ENCODE assay signal across 8 mouse cellular contexts in genomic region chr17:24897600-24897999, GRCm38 (mm10). TPM values are rescaled to one million over a fixed set of nuclear protein-coding genes. Genes with fewer than 3 reads are reported as not detected.
DNase-seq lines count a peak whose midpoint lies in the region; ATAC-seq and TF ChIP-seq lines count a peak whose summit lies in the region.

No protein-coding gene starts in this region.

- no peak for ATAC-seq in lung, embryonic 14.5 days (ENCODE audit: insufficient read depth)
- no peak for ATAC-seq in intestine, embryonic 15.5 days

- DNase-seq in adrenal gland, adult 2 months, result peak; percentile 78
- DNase-seq in adrenal gland, adult 18-20 months (ENCODE audit: low spot score in 2 of 2), result no peak
- no peak for DNase-seq in lung, embryonic 14.5 days
- no peak for DNase-seq in lung, adult 18-20 months
- no peak for DNase-seq in ovary, postnatal 36 days (ENCODE audit: low spot score)
- no peak for DNase-seq in cerebellum, adult 9-10 months

- peaks cover 12% of the 10 kb centered on the region for H3K79me2 ChIP-seq in myocyte (ENCODE audit: control insufficient read depth, insufficient read depth)

- H3K36me3 ChIP-seq in lung, embryonic 14.5 days (ENCODE audit: insufficient read depth), result peaks cover 70% of the 10 kb centered on the region
- H3K36me3 ChIP-seq in intestine, embryonic 15.5 days, result peaks cover 54% of the 10 kb centered on the region
- H3K36me3 ChIP-seq in myocyte (ENCODE audit: control insufficient read depth, insufficient read depth), result peaks cover 13% of the 10 kb centered on the region

- 58% methylated on average over 4 of the region's 4 CpGs for WGBS in lung, embryonic 14.5 days
- 81% methylated on average over 4 of the region's 4 CpGs for WGBS in intestine, embryonic 15.5 days

- no peak for TF ChIP-seq CTCF in lung, embryonic 14.5 days (IDR thresholded peaks at IDR 0.05; ENCODE audit: low read depth)

- TF ChIP-seq POLR2A in myocyte (IDR thresholded peaks at IDR 0.05; ENCODE audit: insufficient read length, low read depth), result no peak

- H3K27ac ChIP-seq in lung, embryonic 14.5 days (ENCODE audit: low read depth), result no peak overlapping the region
- H3K27ac ChIP-seq in intestine, embryonic 15.5 days, result no peak overlapping the region

- H3K4me3 ChIP-seq in lung, embryonic 14.5 days (ENCODE audit: low read depth, low read length), result peak overlapping the region; percentile 90
- peak overlapping the region; percentile 91 for H3K4me3 ChIP-seq in intestine, embryonic 15.5 days (replicated peaks)
- peak overlapping the region; percentile 97 for H3K4me3 ChIP-seq in myocyte

- peaks cover 4% of the 10 kb centered on the region for H3K4me1 ChIP-seq in lung, embryonic 14.5 days (ENCODE audit: insufficient read depth)
- H3K4me1 ChIP-seq in intestine, embryonic 15.5 days (replicated peaks), result peaks cover 29% of the 10 kb centered on the region

- peak overlapping the region; percentile 96 for H3K4me2 ChIP-seq in lung, embryonic 14.5 days
- H3K4me2 ChIP-seq in intestine, embryonic 15.5 days (replicated peaks), result peak overlapping the region; percentile 92
- no peak overlapping the region for H3K4me2 ChIP-seq in myocyte (ENCODE audit: low read depth)

- peak overlapping the region; percentile 82; the same call in 1 of the 2 replicates for H3K9ac ChIP-seq in lung, embryonic 14.5 days
- H3K9ac ChIP-seq in intestine, embryonic 15.5 days, result 0 out of 2 replicates have a peak overlapping the region, but pooled peaks have one; percentile 83

- H3ac ChIP-seq in myocyte (ENCODE audit: control insufficient read depth, insufficient read length), result no peak overlapping the region

- no peaks in the 10 kb centered on the region for H3K9me3 ChIP-seq in lung, embryonic 14.5 days (ENCODE audit: low read depth, low read length)
- H3K9me3 ChIP-seq in intestine, embryonic 15.5 days, result no peaks in the 10 kb centered on the region

- H3K27me3 ChIP-seq in lung, embryonic 14.5 days (ENCODE audit: insufficient read depth, low read length), result no peaks in the 10 kb centered on the region
- no peaks in the 10 kb centered on the region for H3K27me3 ChIP-seq in intestine, embryonic 15.5 days (replicated peaks)
- H3K27me3 ChIP-seq in myocyte (ENCODE audit: control insufficient read depth, insufficient read depth, insufficient read length), result no peaks in the 10 kb centered on the region

TF ChIP-seq in myocyte, 11 proteins besides CTCF, POLR2A, EP300 and RAD21:
- TF ChIP-seq MYOG (IDR thresholded peaks at IDR 0.05; ENCODE audit: control insufficient read depth in 1 of 3, insufficient read depth in 1 of 3, insufficient read length in 2 of 3, low read depth in 2 of 3) (no peak), POLR2AphosphoS2 (IDR thresholded peaks at IDR 0.05; ENCODE audit: insufficient read length, low read depth) (peak; percentile 80)

RNA-seq across cellular contexts. Expression of gene Nme3, which starts 1.3 kb away (rescaled TPM):
- total RNA-seq in adrenal gland, adult 2 months (2021), result 10 to 100 TPM; 70.1 to 73.7 TPM
- polyA plus RNA-seq in adrenal gland, adult 2 months (2012; rRNA removed), result 116 and 124 TPM in 2 replicates
- 100 to 1,000 TPM in 1 of 2 experiments, 10 to 100 TPM in 1; 50.8 to 100 TPM for total RNA-seq in adrenal gland, adult 18-20 months (2021)
- polyA plus RNA-seq in lung, embryonic 14.5 days (2014; fragmentation: Nextera tagmentation; extraction: Ambion mirVana), result 65.1 and 77.1 TPM in 2 replicates
- 71.7 and 85.4 TPM in 2 replicates for polyA plus RNA-seq in intestine, embryonic 15.5 days (2015; fragmentation: Nextera tagmentation; extraction: Ambion mirVana)
- 23.7 TPM for polyA plus RNA-seq in myocyte (2012; fragmentation: generic; extraction: Trizol)

RNA-seq across cellular contexts. Expression of gene Mrps34, which starts 2.7 kb away (rescaled TPM):
- total RNA-seq in adrenal gland, adult 2 months (2021), result 100 to 1,000 TPM; 130 to 150 TPM
- polyA plus RNA-seq in adrenal gland, adult 2 months (2012; rRNA removed), result 547 and 570 TPM in 2 replicates
- total RNA-seq in adrenal gland, adult 18-20 months (2021), result 100 to 1,000 TPM; 107 to 148 TPM
- polyA plus RNA-seq in lung, embryonic 14.5 days (2014; fragmentation: Nextera tagmentation; extraction: Ambion mirVana), result 92.1 and 93.7 TPM in 2 replicates
- polyA plus RNA-seq in intestine, embryonic 15.5 days (2015; fragmentation: Nextera tagmentation; extraction: Ambion mirVana), result 111 and 117 TPM in 2 replicates
- 142 TPM for polyA plus RNA-seq in myocyte (2012; fragmentation: generic; extraction: Trizol)

RNA-seq across cellular contexts. Expression of gene Eme2, which starts 2.7 kb away (rescaled TPM):
- total RNA-seq in adrenal gland, adult 2 months (2021), result 10 to 100 TPM; 39.9 to 48.0 TPM
- 58.3 and 58.4 TPM in 2 replicates for polyA plus RNA-seq in adrenal gland, adult 2 months (2012; rRNA removed)
- total RNA-seq in adrenal gland, adult 18-20 months (2021), result 10 to 100 TPM; 40.6 to 46.1 TPM
- polyA plus RNA-seq in lung, embryonic 14.5 days (2014; fragmentation: Nextera tagmentation; extraction: Ambion mirVana), result 21.2 and 23.3 TPM in 2 replicates
- polyA plus RNA-seq in intestine, embryonic 15.5 days (2015; fragmentation: Nextera tagmentation; extraction: Ambion mirVana), result 27.3 and 27.4 TPM in 2 replicates
- polyA plus RNA-seq in myocyte (2012; fragmentation: generic; extraction: Trizol), result 12.5 TPM

RNA-seq across cellular contexts. Expression of gene Spsb3, which starts 11.2 kb away (rescaled TPM):
- 10 to 100 TPM; 30.8 to 33.1 TPM for total RNA-seq in adrenal gland, adult 2 months (2021)
- polyA plus RNA-seq in adrenal gland, adult 2 months (2012; rRNA removed), result 144 and 179 TPM in 2 replicates
- 10 to 100 TPM; 33.0 to 33.9 TPM for total RNA-seq in adrenal gland, adult 18-20 months (2021)
- 34.8 and 37.2 TPM in 2 replicates for polyA plus RNA-seq in lung, embryonic 14.5 days (2014; fragmentation: Nextera tagmentation; extraction: Ambion mirVana)
- 32.0 and 33.4 TPM in 2 replicates for polyA plus RNA-seq in intestine, embryonic 15.5 days (2015; fragmentation: Nextera tagmentation; extraction: Ambion mirVana)
- polyA plus RNA-seq in myocyte (2012; fragmentation: generic; extraction: Trizol), result 46.6 TPM

RNA-seq across cellular contexts. Expression of gene Nubp2, which starts 11.5 kb away (rescaled TPM):
- 10 to 100 TPM; 53.1 to 56.6 TPM for total RNA-seq in adrenal gland, adult 2 months (2021)
- polyA plus RNA-seq in adrenal gland, adult 2 months (2012; rRNA removed), result 38.5 and 55.9 TPM in 2 replicates
- 10 to 100 TPM; 48.5 to 54.1 TPM for total RNA-seq in adrenal gland, adult 18-20 months (2021)
- 53.0 and 56.5 TPM in 2 replicates for polyA plus RNA-seq in lung, embryonic 14.5 days (2014; fragmentation: Nextera tagmentation; extraction: Ambion mirVana)
- polyA plus RNA-seq in intestine, embryonic 15.5 days (2015; fragmentation: Nextera tagmentation; extraction: Ambion mirVana), result 51.5 and 57.9 TPM in 2 replicates
- 38.5 TPM for polyA plus RNA-seq in myocyte (2012; fragmentation: generic; extraction: Trizol)
